Mouse (Mus musculus): ENCODE data around the gene Mcub.

DNA sequence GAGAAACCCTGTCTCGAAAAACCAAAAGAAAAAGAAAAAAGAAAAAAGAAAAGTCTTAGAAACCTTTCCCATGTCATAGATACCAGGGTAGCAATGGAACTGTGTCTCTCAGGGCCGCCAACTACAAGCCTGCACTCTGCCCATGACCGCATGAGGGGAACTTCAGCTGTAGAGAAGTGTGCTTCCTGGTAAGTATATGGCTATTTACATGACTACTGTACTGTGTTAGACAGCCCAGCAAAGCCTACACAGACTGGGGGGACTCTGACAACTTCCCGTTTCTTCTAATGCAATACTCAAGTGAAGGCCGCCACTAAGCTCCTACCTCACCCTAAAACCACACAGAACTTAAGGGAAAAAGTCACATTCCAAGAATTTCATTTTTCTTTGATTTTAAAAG, 14.8 kb upstream of the Mcub start:
- TF ChIP-seq POLR2A (IDR thresholded peaks at IDR 0.05; ENCODE audit: borderline replicate concordance, low read depth, low read length) (no peak), CTCF (IDR thresholded peaks at IDR 0.05; ENCODE audit: low read depth, low read length) (no peak)

Measured in bone marrow macrophage, adult 2 months (primary cell).